Mouse (Mus musculus) T-cell, adult 2 months (primary cell): ENCODE measurements around the gene Tmem119.

Experiments used
- DNase-seq: peaks from one replicate; pipeline ENCODE4 v3.0.0; 2022; ENCODE audit warnings: low spot score

Tmem119 gene

DNA sequence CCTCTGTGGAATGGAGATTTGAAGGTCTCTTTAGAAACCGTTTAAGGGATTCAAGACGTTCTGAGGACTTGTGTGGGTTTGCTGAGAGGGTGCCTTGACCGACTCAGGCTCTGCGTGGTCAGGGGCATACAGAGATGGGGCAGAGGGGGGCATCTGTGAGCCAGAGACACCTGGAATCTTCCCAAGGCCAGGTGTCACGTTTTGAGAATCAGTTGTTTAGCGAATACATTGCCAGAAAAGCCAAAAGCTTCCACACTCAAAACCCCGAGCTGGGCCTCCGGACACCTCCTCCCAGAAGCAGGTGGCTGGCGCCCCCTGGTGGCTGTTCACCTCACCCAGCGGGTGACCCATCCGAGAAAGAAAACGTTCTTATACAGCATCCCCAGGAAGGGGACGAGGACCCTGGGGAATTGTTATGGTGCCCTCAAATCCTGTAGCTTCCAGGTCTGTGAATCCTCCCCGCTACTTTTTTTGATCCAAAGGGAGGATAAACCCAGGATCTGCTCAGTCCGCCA, 15.4 kb upstream of the Tmem119 start:
- DNase-seq: peak; percentile 71

DNA sequence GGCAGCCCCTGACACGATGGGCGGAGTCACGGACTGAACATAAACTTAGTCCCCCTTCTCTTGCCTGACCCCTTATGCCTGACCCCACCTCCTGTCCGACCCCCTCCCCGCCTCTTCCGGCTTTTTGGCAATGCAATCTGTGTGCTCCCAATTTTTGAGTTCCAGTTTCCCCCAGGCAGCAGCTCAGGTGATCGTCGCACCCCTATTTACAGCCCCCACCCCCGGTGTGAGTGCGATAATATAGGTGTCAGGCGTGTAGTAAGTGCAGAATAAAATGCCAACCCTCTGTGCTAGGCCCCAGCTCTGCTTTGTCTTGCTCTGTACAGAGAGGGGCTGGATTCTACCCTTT, 14.7 kb upstream of the Tmem119 start:
- no peak for DNase-seq

- no peak for DNase-seq
These were observed 14.1 kb upstream of the Tmem119 start for GRCm38 (mm10) chr5:113814111-113815040.

DNA sequence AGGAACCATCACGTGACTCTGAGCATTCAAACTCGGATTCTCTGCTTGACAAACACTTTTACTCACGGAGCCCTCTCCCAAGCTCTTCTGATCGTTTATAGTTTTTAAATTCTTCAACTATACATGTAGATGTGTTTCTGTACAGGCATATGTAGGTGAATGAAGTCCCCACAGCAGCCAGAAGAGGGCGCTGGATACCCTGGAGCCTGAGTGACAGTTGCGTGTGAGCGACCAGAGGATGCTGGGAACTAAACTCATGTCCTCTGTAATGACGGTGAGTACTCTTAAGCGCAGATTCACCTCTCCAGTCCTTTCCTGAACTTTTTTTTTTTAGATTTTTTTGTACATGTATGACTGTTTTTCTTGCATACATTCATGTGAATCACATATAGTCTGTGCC, 13.3 kb upstream of the Tmem119 start:
- peak; percentile 35 for DNase-seq

DNA sequence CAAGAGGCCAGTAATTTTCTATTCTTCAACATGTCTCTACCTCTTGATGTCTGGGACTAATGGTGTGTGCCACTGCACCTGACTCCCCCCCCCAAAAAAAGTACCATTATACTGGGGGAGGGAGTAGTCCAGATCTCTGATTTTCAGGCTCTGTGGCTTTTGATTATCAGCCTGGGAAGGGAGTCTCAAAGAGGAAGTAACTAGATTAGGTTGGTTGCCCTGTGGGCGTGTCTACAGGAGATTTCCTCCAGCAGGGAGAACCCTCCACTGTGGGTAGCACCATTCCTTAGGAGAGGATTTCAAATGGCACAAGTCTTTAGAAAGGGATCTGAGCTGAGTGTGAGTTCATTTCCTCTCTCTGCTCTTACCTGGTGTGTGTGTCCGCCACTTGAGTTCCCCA, 12.3 kb upstream of the Tmem119 start:
- DNase-seq: no peak

- DNase-seq: peak; percentile 43
These were observed 11.6 kb upstream of the Tmem119 start for GRCm38 (mm10) chr5:113811824-113812420.

DNA sequence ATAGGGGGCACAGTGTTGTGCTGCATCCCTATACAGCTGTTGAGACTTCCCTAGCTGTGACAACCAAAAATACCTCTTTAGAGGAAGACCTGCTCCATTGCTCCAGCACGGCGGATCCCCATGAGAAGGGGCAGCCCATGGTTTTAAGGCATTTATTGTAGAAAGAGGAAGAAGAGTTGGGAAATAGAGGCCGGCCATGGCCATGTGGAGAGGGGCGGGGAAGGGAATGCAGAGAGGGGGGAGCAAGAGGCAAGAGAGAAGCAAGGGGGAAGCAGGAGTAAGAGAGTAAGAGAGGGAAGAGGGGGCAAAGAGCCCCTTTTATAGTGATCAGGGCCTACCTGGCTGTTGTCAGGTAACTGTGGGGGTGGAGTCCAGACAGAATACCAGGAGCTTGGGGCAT, 9.8 kb upstream of the Tmem119 start:
- no peak for DNase-seq

DNA sequence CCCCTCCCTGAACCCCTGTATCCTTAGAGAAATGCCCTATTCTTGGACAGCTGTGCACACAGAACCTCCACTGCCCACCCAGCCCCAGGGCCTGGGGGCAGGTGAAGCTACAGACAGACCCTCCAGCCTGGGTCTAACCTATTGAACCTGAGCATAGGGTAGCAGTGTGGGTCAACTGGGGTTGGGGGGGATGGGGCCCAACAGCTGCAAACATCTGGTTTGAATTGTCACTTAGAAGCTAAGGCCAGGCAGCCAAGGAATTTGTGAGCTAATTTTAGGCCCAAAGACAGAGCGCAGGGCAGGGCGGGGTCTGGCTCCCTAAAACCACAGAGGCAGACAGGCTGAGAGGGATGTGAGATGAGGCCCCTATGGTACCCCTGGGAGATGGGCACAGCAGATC, 7.9 kb upstream of the Tmem119 start:
- DNase-seq: no peak

DNA sequence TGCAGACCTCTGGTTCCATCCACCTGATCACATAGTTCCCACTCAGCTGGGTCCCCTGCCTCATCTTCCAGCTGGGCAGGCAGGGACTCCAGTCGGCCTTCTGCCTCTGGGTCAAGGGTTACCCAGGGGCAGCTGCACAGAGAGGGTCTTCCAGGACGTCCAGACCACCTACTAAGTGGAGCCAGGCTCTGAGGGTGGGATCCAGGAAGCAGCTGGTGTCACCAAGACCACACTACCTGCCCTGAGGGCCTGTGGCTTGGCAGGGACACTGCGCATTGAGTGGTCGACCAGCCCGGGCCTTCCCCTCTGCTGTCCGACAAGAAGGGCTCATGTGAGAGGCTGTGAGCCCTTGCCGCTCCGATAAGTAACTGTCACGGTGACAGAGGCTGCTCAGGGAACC, 7.4 kb upstream of the Tmem119 start:
- no peak for DNase-seq

DNA sequence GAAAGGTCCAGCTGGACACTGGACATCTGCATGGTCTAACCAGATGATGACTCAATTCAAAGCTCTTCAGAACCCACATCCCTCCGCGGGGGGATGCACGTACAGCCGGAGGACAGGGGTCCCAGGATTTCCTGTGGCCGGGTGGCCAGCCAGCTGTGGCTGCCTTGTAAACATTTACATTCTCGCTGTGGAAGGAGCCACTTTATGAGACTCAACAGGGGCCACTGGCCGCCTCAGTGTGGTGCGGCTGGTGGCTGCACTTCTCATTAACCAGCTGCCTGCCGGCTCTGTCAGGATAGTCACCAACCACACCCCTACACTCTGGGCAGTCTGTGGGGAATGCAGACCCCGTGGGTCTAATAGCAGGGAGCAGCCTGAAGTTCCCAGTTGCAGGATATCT, 6.1 kb upstream of the Tmem119 start:
- no peak for DNase-seq

DNA sequence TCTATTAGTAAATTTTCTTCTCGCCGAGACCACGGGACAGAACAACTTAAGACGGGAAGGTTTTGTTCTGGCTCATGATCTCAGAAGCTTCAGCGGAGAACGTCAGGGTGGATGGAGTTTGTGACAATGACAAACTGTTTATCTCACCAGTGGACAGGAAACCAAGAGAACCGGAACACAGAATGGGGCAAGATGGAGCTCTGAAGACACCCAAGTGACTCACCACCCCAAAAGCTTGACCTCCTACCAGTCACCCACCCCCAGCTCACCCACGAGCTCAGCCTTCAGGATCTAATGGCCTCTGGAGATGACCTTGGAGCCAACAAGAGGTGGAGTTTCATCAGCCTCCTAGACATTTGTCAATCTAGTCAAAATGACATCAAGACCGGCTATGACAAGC, 5.0 kb upstream of the Tmem119 start:
- DNase-seq: no peak

DNA sequence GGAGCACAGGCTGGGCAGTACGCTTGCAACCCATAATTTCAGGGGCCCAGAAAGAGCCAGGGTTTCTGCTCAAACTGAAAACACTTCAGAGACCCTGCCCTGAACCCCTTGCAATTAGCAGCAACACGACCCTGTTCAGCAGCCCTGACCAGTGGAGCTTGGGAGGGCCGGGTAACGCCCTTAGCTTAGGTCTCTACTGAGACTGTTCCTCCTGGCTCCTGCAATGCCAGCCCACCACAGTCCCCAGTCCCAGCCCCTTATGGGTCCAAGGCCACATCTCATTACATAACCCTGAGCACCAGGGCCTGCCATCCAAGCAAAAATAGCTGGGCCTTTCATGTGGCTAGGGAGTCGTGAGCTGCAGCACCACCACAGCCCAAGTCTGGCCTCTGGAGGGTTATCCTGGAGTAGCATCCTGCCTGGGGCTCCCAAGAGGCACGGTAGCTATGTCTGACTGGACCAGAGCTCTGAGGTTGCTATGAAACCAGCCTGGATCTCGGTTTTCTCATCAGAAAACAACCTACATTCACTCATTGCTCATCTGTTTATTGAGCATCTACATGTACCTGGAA, 4.2 kb upstream of the Tmem119 start:
- no peak for DNase-seq

DNA sequence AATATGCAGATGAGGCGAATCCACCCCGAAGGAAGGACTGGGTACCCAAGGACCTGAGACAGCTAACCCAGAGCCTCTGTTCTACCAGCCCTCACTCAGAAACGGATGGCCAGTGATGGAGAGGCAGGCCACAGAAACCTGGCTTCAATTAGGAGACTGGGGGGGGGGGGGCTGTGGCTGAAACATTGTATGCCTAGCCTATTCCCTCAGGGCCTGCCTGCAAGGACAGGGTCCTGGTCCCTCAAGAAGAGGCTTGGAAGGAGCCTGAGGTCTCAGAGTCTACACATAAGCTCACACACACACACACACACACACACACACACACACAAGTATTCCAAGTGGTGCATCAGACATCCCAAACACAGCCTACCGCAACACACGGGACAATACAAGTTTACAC, 625 bp downstream of the Tmem119 start:
- no peak for DNase-seq

DNA sequence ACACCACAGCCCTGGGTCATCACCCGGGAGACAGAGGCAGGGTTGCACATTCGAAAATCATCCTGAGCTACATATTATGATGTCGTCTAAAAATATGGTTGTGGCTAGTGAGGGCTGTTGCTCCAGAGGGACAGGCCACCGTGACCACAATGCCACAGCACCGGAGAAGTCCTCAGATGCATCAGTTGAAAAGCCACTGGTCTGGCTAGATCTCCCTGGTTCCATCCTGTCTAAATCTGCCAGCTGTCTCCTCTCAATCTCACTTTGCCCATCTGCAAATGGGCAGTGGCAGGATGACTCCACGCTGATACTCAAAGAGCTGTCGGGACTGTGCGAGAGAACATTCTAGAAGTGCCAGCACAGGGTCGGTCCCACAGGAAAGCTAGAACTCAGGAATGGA, 1.8 kb downstream of the Tmem119 start:
- DNase-seq: no peak

DNA sequence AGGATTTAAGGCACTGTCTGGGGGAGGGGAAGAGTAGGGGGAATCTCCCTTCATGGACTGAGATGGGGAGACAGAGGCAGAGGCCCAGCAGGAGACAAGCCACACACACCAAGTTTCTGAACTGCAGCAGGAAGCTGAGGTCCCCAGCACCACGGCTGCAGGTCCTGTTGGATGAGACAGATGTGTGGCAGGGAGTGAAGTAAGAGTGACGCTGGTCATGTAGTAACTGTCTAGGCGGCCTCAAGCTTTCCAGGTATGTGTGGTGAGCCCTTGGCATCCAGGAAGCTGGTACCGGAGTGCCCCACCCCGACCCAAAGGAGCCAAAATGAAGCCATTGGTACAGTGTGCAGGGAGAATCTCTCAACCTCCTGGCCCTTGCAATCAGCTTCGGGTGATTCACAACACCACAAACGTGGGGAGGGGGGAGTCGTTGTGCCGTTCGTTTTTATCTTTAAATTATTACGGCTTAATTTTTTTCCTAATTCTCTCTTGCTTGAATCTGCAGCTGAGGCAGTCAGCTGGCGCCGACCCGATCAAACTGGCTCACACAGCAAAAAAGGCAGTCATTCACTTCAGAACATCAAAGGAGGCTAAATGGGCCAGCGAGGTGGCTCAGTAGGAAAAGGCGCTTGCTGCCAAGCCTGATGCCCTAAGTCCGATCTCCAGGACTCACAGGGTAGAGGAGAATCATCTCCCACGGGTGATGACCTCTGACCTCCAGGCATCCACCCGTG, 3.0 kb downstream of the Tmem119 start:
- DNase-seq: no peak

DNA sequence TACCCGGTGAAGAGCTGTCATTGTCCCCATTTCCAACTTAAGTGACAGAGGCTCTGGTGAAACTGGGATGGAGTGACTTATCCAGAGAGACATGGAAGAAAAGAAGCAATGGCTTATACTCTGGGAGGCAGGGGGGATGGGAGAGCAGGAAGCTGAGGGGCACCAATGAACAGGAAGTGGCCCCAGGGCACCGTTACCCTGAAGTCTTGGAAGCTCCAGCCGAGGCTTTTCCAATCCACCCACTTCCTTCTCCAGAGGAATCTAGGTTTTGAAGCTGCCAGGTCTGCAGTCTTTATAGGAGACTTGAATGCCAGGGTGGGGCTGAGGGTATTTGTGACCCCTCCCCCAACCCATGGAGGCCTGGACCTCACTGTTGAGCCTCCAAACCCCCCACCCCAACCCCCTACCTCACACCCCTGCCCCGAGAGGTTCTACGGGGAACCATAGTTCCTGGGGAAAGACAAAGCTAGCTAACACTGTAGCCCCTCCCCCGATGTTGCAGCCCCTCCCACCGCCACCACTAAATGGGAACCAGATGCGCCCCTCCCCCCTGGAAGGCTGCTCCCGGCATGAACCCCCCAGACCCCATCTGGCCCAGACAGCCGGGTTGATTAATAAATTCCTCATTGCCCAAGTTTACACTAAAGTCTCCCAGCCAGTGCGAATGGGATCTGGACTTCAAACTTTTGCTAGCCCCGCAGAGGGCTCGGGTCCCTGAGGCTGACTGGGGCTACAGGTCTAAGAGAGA, 3.7 kb downstream of the Tmem119 start:
- DNase-seq: no peak

GRCm38 (mm10) chr5:113791197-113792095, 8.9 kb downstream of the Tmem119 start:
- no peak for DNase-seq

GRCm38 (mm10) chr5:113790453-113791196, 9.7 kb downstream of the Tmem119 start:
- peak; percentile 23 for DNase-seq

- DNase-seq: no peak
These were observed 11.1 kb downstream of the Tmem119 start for GRCm38 (mm10) chr5:113789075-113789788.
